Mouse (Mus musculus): Measurements from ENCODE around the gene Litaf.

- TF ChIP-seq POLR2A (IDR thresholded peaks at IDR 0.05; ENCODE audit: low read depth, low read length) (no peak), POLR2AphosphoS2 (IDR thresholded peaks at IDR 0.05; ENCODE audit: low read depth, low read length) (no peak), GABPA (IDR thresholded peaks at IDR 0.05; ENCODE audit: insufficient replicate concordance, low read depth, low read length) (no peak), EP300 (IDR thresholded peaks at IDR 0.05; ENCODE audit: low read length) (no peak), CTCF (conservative IDR thresholded peaks at IDR 0.05 in 1 of 2, IDR thresholded peaks at IDR 0.05 in 1 of 2; ENCODE audit: low read depth in 2 of 2, low read length in 2 of 2) (no peak)
These were observed 526 bp downstream of the Litaf start for GRCm38 (mm10) chr16:11065431-11065830.
